Mouse (Mus musculus) cortical plate, adult 2 months (tissue): ENCODE data around the gene Dynll1.

ENCODE experiments used
- CTCF ChIP-seq: fragments of 200-500 bp; IDR thresholded peaks from 2 replicates; pipeline ENCODE4 v1.5.1; 2011; ENCODE audit warnings: mild to moderate bottlenecking, control low read depth, low read length; ENCODE audit not compliant: insufficient read depth; ENCODE audit errors: extremely low read depth
- POLR2A ChIP-seq: fragments of 200-500 bp; IDR thresholded peaks from 2 replicates; pipeline ENCODE4 v1.6.1; 2011; ENCODE audit warnings: mild to moderate bottlenecking, low read length, control low read depth; ENCODE audit not compliant: insufficient read depth; ENCODE audit errors: extremely low read depth

- TF ChIP-seq CTCF (no peak), POLR2A (no peak)
Observed at GRCm38 (mm10) chr5:115294173-115294572, 6.6 kb downstream of the Dynll1 start.
